Mouse (Mus musculus) limb, embryonic 14.5 days (tissue): Measurements from ENCODE around the gene Tceanc. TPM values are rescaled to one million over a fixed set of nuclear protein-coding genes. Genes with fewer than 3 reads are reported as not detected.

ENCODE experiments used
- ATAC-seq: fragments of 200-750 bp; cut with Nextera tagmentation; 2 replicates; pipeline ENCODE4 v1.8.0; 2017; ENCODE audit warnings: low read depth, moderate number of reproducible peaks, moderate TSS enrichment; ENCODE audit not compliant: low FRiP score
- DNase-seq: peaks from one replicate; pipeline ENCODE4 v3.0.0-alpha.2; 2015; ENCODE audit warnings: low spot score
- H3K27ac ChIP-seq: fragments of 300-500 bp; sonication (generic); replicated peaks from 2 replicates; pipeline ENCODE4 v1.5.1; 2014; ENCODE audit warnings: low read depth, mild to moderate bottlenecking, low read length, moderate library complexity, mixed read lengths
- H3K27me3 ChIP-seq: fragments of 300-500 bp; sonication (generic); 2 replicates; pipeline ENCODE4 v1.6.1; 2014; ENCODE audit warnings: low read length, mixed read lengths; ENCODE audit not compliant: control insufficient read depth, insufficient read depth
- H3K36me3 ChIP-seq: fragments of 300-500 bp; sonication (generic); 2 replicates; pipeline ENCODE4 v1.6.1; 2014; ENCODE audit warnings: mild to moderate bottlenecking, low read length, moderate library complexity, mixed read lengths; ENCODE audit not compliant: control insufficient read depth, insufficient read depth
- H3K4me1 ChIP-seq: fragments of 300-500 bp; sonication (generic); 2 replicates; pipeline ENCODE4 v1.6.1; 2014; ENCODE audit warnings: antibody characterized with exemption, low read length, mixed read lengths; ENCODE audit not compliant: control insufficient read depth, insufficient read depth
- H3K4me2 ChIP-seq: fragments of 300-500 bp; sonication (generic); replicated peaks from 2 replicates; pipeline ENCODE4 v1.6.1; 2014; ENCODE audit warnings: low read depth, mild to moderate bottlenecking, low read length, moderate library complexity; ENCODE audit not compliant: severe bottlenecking
- H3K4me3 ChIP-seq: fragments of 300-500 bp; sonication (generic); replicated peaks from 2 replicates; pipeline ENCODE4 v1.5.1; 2014; ENCODE audit warnings: low read length
- H3K9ac ChIP-seq: fragments of 300-500 bp; sonication (generic); 2 replicates; pipeline ENCODE4 v1.6.1; 2014; ENCODE audit warnings: mild to moderate bottlenecking, low read depth, low read length, moderate library complexity; ENCODE audit not compliant: severe bottlenecking
- H3K9me3 ChIP-seq: fragments of 300-500 bp; sonication (generic); 2 replicates; pipeline ENCODE4 v1.6.1; 2016; ENCODE audit warnings: low read length; ENCODE audit not compliant: control insufficient read depth
- POLR2A ChIP-seq: fragments of 200-500 bp; IDR thresholded peaks from 2 replicates; pipeline ENCODE4 v1.8.0; 2012; ENCODE audit warnings: inconsistent platforms, mild to moderate bottlenecking, moderate library complexity, borderline replicate concordance; ENCODE audit not compliant: insufficient read depth, insufficient read length; ENCODE audit errors: extremely low read depth
- WGBS: fragments of 180-500 bp; shearing (Covaris S2); extraction: QIAGEN DNeasy Blood & Tissue Kit; methylation state at CpG from one replicate; pipeline ENCODE4 v1.1.7; 2014; 5-methylcytosine and 5-hydroxymethylcytosine counted together
- polyA plus RNA-seq, 2 experiments: library from polyadenylated mRNA; depleted of rRNA in 1 of 2; stranded (reverse) in 1 of 2; unstranded in 1 of 2; fragments of >200 nt; fragmentation: Nextera tagmentation in 1 of 2; extraction: Ambion mirVana in 1 of 2; gene quantifications; 2 replicates each; pipeline versions ENCODE4 v1.2.1 to v1.2.3; 2012 to 2014

Gene Tceanc
- polyA plus RNA-seq (2012; rRNA removed) (3.9 and 4.5 TPM in 2 replicates), polyA plus RNA-seq (2014; fragmentation: Nextera tagmentation; extraction: Ambion mirVana) (7.3 and 8.8 TPM in 2 replicates)

DNA sequence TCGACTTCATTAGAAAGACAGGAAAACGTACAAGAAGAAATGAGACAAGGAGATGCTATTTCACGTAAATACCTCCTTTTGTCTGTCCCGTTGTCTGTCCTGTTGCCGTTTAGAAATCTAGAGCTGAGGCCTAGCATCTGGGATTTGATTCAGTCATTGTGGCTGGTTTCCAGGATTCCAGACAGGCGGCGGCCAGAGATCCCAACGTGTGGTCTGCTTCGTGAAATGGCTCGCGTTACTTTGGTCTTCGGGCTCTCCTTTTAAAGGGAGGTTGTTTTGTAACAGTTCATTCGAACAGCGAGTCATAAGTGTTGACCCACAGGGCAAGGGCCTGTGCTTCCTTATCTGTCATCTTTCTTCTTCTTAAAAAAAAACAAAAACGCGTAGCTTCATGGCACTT, at the start of gene Tceanc:
TSS of gene Tceanc (minus strand) at position 223 of the 400 bp plus-strand sequence.
- Histone ChIP-seq H3K36me3 (no peaks in the 10 kb centered on the region), H3K4me2 (no peak within 1 kb of the TSS), H3K9me3 (no peaks in the 10 kb centered on the region), H3K4me1 (no peaks in the 10 kb centered on the region), H3K27ac (no peak within 1 kb of the TSS), H3K9ac (no peak within 1 kb of the TSS), H3K4me3 (no peak within 1 kb of the TSS), H3K27me3 (no peaks in the 10 kb centered on the region)
- 55% methylated on average over 16 of the region's 16 CpGs for WGBS
- peak; percentile 44 for DNase-seq
- no peak for TF ChIP-seq POLR2A
- no peak for ATAC-seq

DNA sequence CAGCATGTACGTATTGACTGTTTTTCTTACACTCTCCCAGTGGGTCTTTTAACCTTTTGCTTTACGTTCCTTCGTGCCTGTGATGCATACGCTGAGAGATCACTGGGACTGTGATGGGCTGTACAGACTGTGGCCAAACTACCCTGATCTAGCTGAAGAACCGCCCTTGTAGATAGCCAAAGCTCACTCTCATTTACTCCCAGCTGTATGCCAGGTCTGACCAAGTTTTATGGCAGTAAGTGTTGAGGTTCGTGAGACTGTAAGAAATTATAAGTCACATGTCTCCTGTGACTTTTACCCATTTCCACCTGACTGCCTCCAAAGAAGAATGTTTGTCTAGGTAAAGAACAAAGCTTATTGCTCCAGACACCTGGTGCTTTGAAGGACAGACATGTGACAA, 47.6 kb upstream of the Tceanc start:
- Histone ChIP-seq H3K9me3 (no peaks in the 10 kb centered on the region), H3K27me3 (no peaks in the 10 kb centered on the region), H3K4me1 (peaks cover 4% of the 10 kb centered on the region; the same call in 1 of the 2 replicates), H3K4me3 (no peak overlapping the region), H3K4me2 (no peak overlapping the region), H3K27ac (no peak overlapping the region), H3K36me3 (no peaks in the 10 kb centered on the region), H3K9ac (no peak overlapping the region)
- ATAC-seq (no peak), DNase-seq (no peak)
- no peak for TF ChIP-seq POLR2A
- WGBS: 72% methylated on average over 6 of the region's 6 CpGs

DNA sequence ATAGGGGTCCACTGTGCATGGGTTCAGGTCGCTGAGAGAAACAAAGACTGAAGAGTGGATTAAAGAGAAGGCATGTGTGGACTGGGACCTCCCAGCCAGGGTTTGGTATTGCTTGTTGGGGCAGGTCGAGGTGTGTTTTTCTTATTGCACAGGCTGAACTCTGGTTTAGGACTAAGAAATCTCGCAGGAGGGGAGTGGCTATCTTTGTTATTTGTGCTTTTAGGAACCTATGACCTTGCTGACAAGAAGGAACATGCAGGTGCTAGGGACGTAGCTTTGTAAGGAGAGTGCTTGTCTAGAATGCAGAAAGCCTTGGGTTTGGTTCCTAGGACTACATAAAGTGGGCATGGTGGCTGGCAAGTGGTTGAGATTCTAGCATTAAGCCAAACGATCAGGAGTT, 47.0 kb upstream of the Tceanc start:
- no peak for TF ChIP-seq POLR2A
- Histone ChIP-seq H3K4me3 (no peak overlapping the region), H3K4me1 (peaks cover 4% of the 10 kb centered on the region; the same call in 1 of the 2 replicates), H3K9ac (no peak overlapping the region), H3K27me3 (no peaks in the 10 kb centered on the region), H3K27ac (peak overlapping the region; percentile 38; the same call in 1 of the 2 replicates), H3K9me3 (no peaks in the 10 kb centered on the region), H3K4me2 (no peak overlapping the region), H3K36me3 (no peaks in the 10 kb centered on the region)
- DNase-seq: no peak
- no peak for ATAC-seq
- WGBS: 55% methylated on average over 5 of the region's 5 CpGs

DNA sequence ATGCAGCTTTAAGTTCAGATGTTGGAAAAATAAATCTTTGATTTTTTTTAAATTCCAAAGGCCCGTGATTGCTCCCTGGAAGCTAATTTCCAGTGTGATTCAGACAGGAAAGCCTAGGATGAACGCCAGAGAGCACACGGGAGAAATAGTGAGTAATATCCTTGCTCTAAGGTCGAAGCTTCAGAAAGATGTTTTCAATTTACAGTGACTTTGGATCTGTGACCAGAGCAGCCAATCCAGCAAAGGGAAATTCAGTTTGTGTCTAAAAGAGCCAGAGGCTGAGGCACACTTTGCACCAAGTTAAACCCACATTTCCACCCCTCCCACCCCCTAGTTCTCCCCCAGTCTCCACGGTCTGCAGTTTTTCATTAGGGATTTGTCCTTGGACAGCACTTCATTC, 46.5 kb upstream of the Tceanc start:
- no peak for TF ChIP-seq POLR2A
- 32% methylated on average over 5 of the region's 5 CpGs for WGBS
- H3K27ac ChIP-seq: 0 out of 2 replicates have a peak overlapping the region, but pooled peaks have one; percentile 38
- H3K36me3 ChIP-seq: no peaks in the 10 kb centered on the region
- DNase-seq (peak; percentile 40), ATAC-seq (peak; percentile 65)
- no peaks in the 10 kb centered on the region for H3K27me3 ChIP-seq
- H3K4me3 ChIP-seq: no peak overlapping the region
- H3K4me2 ChIP-seq: no peak overlapping the region
- peaks cover 4% of the 10 kb centered on the region; the same call in 1 of the 2 replicates for H3K4me1 ChIP-seq
- H3K9me3 ChIP-seq: no peaks in the 10 kb centered on the region
- H3K9ac ChIP-seq: no peak overlapping the region

DNA sequence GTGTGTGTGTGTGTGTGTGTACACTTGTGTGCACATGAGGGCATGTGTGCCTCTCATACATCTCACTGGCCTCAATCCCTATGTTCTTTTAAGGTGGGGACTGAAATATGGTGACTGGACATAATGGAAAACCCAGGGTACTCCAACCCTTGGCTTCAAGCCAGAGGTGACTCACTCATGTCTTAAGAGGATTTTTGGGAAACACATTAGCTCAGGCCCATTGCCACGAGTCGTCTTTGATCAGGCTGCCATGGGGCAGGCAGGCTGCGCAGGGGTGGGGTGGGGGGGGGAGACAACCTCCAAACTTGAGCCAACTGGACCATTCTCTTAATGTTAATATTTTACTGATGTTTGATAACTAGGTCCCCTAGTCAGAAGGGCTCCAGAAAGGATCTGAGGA, 41.0 kb upstream of the Tceanc start:
- DNase-seq (peak; percentile 23), ATAC-seq (no peak)
- Histone ChIP-seq H3K4me1 (no peaks in the 10 kb centered on the region), H3K27me3 (no peaks in the 10 kb centered on the region), H3K4me2 (no peak overlapping the region), H3K9me3 (no peaks in the 10 kb centered on the region), H3K9ac (no peak overlapping the region), H3K36me3 (no peaks in the 10 kb centered on the region), H3K27ac (no peak overlapping the region), H3K4me3 (no peak overlapping the region)
- WGBS: 65% methylated on average over 3 of the region's 3 CpGs
- no peak for TF ChIP-seq POLR2A

DNA sequence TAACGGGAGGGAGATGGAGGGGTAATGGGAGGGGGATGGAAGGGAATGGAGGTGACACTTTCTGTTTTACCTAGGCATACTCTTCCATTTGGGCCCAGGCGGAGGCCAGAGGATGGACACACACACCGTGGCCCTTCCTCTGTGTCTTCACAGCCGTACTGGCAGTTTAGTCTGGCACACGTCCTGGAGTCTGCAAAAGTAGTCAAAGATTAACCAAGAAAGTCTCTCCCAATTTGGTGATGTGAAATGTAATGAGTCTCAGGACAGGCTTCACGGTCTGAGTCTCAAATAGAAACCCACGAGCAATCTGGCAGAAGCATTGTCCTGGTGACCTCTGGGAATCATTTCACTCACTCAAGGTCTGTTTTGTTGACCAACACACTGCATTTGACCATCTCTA, 34.0 kb upstream of the Tceanc start:
- Histone ChIP-seq H3K27me3 (no peaks in the 10 kb centered on the region), H3K27ac (no peak overlapping the region), H3K36me3 (no peaks in the 10 kb centered on the region), H3K4me2 (no peak overlapping the region), H3K9ac (no peak overlapping the region), H3K4me3 (no peak overlapping the region), H3K9me3 (no peaks in the 10 kb centered on the region), H3K4me1 (no peaks in the 10 kb centered on the region)
- TF ChIP-seq POLR2A: no peak
- 75% methylated on average over 7 of the region's 7 CpGs for WGBS
- ATAC-seq: no peak
- no peak for DNase-seq
